Mouse (Mus musculus): ENCODE measurements around the gene Sf1.

Gene Sf1

GRCm38 (mm10) chr19:6384128-6384527, 20.6 kb downstream of the Sf1 start, which contains the start of gene Pygm:
Gene Pygm (plus strand): TSS chr19:6384399.
- Histone ChIP-seq H3K9me3 (ENCODE audit: low read length) (no peaks in the 10 kb centered on the region), H3K36me3 (ENCODE audit: insufficient read depth, low read length) (peaks cover 19% of the 10 kb centered on the region), H3K4me3 (replicated peaks; ENCODE audit: low read length) (0 out of 2 replicates have a peak within 1 kb of the TSS, but pooled peaks have one; percentile 29), H3K4me1 (replicated peaks; ENCODE audit: low read depth, low read length) (peaks cover 46% of the 10 kb centered on the region), H3K27me3 (ENCODE audit: insufficient read depth, low read length) (peaks cover 16% of the 10 kb centered on the region; the same call in 1 of the 2 replicates)
- TF ChIP-seq POU5F1 (IDR thresholded peaks at IDR 0.05; ENCODE audit: borderline replicate concordance, low read length), result no peak
- TF ChIP-seq CTCF (conservative IDR thresholded peaks at IDR 0.05; ENCODE audit: low read length), result no peak
- TF ChIP-seq NANOG (IDR thresholded peaks at IDR 0.05; ENCODE audit: borderline replicate concordance, low read length), result no peak

- Histone ChIP-seq H3K9me3 (ENCODE audit: low read length) (no peaks in the 10 kb centered on the region), H3K27me3 (ENCODE audit: insufficient read depth, low read length) (peaks cover 16% of the 10 kb centered on the region; the same call in 1 of the 2 replicates), H3K4me3 (replicated peaks; ENCODE audit: low read length) (0 out of 2 replicates have a peak overlapping the region, but pooled peaks have one; percentile 29), H3K36me3 (ENCODE audit: insufficient read depth, low read length) (peaks cover 11% of the 10 kb centered on the region), H3K4me1 (replicated peaks; ENCODE audit: low read depth, low read length) (peaks cover 54% of the 10 kb centered on the region)
- TF ChIP-seq POU5F1 (IDR thresholded peaks at IDR 0.05; ENCODE audit: borderline replicate concordance, low read length) (no peak), NANOG (IDR thresholded peaks at IDR 0.05; ENCODE audit: borderline replicate concordance, low read length) (no peak)
Observed at GRCm38 (mm10) chr19:6384954-6385353, 21.5 kb downstream of the Sf1 start.

GRCm38 (mm10) chr19:6385419-6385818, 21.9 kb downstream of the Sf1 start:
- TF ChIP-seq POU5F1 (IDR thresholded peaks at IDR 0.05; ENCODE audit: borderline replicate concordance, low read length) (no peak), CTCF (conservative IDR thresholded peaks at IDR 0.05; ENCODE audit: low read length) (no peak), NANOG (IDR thresholded peaks at IDR 0.05; ENCODE audit: borderline replicate concordance, low read length) (no peak)
- H3K4me1 ChIP-seq (replicated peaks; ENCODE audit: low read depth, low read length), result peaks cover 59% of the 10 kb centered on the region

GRCm38 (mm10) chr19:6385821-6386220, 22.3 kb downstream of the Sf1 start:
- TF ChIP-seq CTCF (conservative IDR thresholded peaks at IDR 0.05; ENCODE audit: low read length) (no peak), NANOG (IDR thresholded peaks at IDR 0.05; ENCODE audit: borderline replicate concordance, low read length) (no peak), POU5F1 (IDR thresholded peaks at IDR 0.05; ENCODE audit: borderline replicate concordance, low read length) (no peak)
- peaks cover 63% of the 10 kb centered on the region for H3K4me1 ChIP-seq (replicated peaks; ENCODE audit: low read depth, low read length)
- peaks cover 16% of the 10 kb centered on the region; the same call in 1 of the 2 replicates for H3K27me3 ChIP-seq (ENCODE audit: insufficient read depth, low read length)
- no peaks in the 10 kb centered on the region for H3K9me3 ChIP-seq (ENCODE audit: low read length)
- peaks cover 4% of the 10 kb centered on the region for H3K36me3 ChIP-seq (ENCODE audit: insufficient read depth, low read length)
- H3K4me3 ChIP-seq (replicated peaks; ENCODE audit: low read length), result 0 out of 2 replicates have a peak overlapping the region, but pooled peaks have one; percentile 29

More at GRCm38 (mm10) chr19:6385419-6385818, 21.9 kb downstream of the Sf1 start:
- no peaks in the 10 kb centered on the region for H3K9me3 ChIP-seq (ENCODE audit: low read length)
- 0 out of 2 replicates have a peak overlapping the region, but pooled peaks have one; percentile 29 for H3K4me3 ChIP-seq (replicated peaks; ENCODE audit: low read length)
- H3K27me3 ChIP-seq (ENCODE audit: insufficient read depth, low read length), result peaks cover 16% of the 10 kb centered on the region; the same call in 1 of the 2 replicates
- peaks cover 8% of the 10 kb centered on the region for H3K36me3 ChIP-seq (ENCODE audit: insufficient read depth, low read length)

GRCm38 (mm10) chr19:6386234-6386633, 22.7 kb downstream of the Sf1 start:
- Histone ChIP-seq H3K27me3 (ENCODE audit: insufficient read depth, low read length) (peaks cover 16% of the 10 kb centered on the region; the same call in 1 of the 2 replicates), H3K9me3 (ENCODE audit: low read length) (no peaks in the 10 kb centered on the region), H3K36me3 (ENCODE audit: insufficient read depth, low read length) (peaks cover under 1% of the 10 kb centered on the region; the same call in 1 of the 2 replicates), H3K4me1 (replicated peaks; ENCODE audit: low read depth, low read length) (peaks cover 67% of the 10 kb centered on the region), H3K4me3 (replicated peaks; ENCODE audit: low read length) (no peak overlapping the region)
- TF ChIP-seq CTCF (conservative IDR thresholded peaks at IDR 0.05; ENCODE audit: low read length) (no peak), NANOG (IDR thresholded peaks at IDR 0.05; ENCODE audit: borderline replicate concordance, low read length) (no peak), POU5F1 (IDR thresholded peaks at IDR 0.05; ENCODE audit: borderline replicate concordance, low read length) (no peak)

- TF ChIP-seq CTCF (conservative IDR thresholded peaks at IDR 0.05; ENCODE audit: low read length) (no peak), POU5F1 (IDR thresholded peaks at IDR 0.05; ENCODE audit: borderline replicate concordance, low read length) (no peak), NANOG (IDR thresholded peaks at IDR 0.05; ENCODE audit: borderline replicate concordance, low read length) (no peak)
- H3K9me3 ChIP-seq (ENCODE audit: low read length), result no peaks in the 10 kb centered on the region
- peaks cover 78% of the 10 kb centered on the region for H3K4me1 ChIP-seq (replicated peaks; ENCODE audit: low read depth, low read length)
- H3K27me3 ChIP-seq (ENCODE audit: insufficient read depth, low read length), result peaks cover 16% of the 10 kb centered on the region; the same call in 1 of the 2 replicates
- H3K36me3 ChIP-seq (ENCODE audit: insufficient read depth, low read length), result no peaks in the 10 kb centered on the region
- no peak overlapping the region for H3K4me3 ChIP-seq (replicated peaks; ENCODE audit: low read length)
Observed at GRCm38 (mm10) chr19:6388006-6388405, 24.5 kb downstream of the Sf1 start.

GRCm38 (mm10) chr19:6389803-6390202, 26.3 kb downstream of the Sf1 start:
- Histone ChIP-seq H3K9me3 (ENCODE audit: low read length) (no peaks in the 10 kb centered on the region), H3K36me3 (ENCODE audit: insufficient read depth, low read length) (no peaks in the 10 kb centered on the region), H3K4me1 (replicated peaks; ENCODE audit: low read depth, low read length) (peaks cover 69% of the 10 kb centered on the region), H3K27me3 (ENCODE audit: insufficient read depth, low read length) (peaks cover 16% of the 10 kb centered on the region; the same call in 1 of the 2 replicates), H3K4me3 (replicated peaks; ENCODE audit: low read length) (peak overlapping the region; percentile 79)
- TF ChIP-seq POU5F1 (IDR thresholded peaks at IDR 0.05; ENCODE audit: borderline replicate concordance, low read length), result no peak
- no peak for TF ChIP-seq CTCF (conservative IDR thresholded peaks at IDR 0.05; ENCODE audit: low read length)
- no peak for TF ChIP-seq NANOG (IDR thresholded peaks at IDR 0.05; ENCODE audit: borderline replicate concordance, low read length)

GRCm38 (mm10) chr19:6390251-6390650, 26.8 kb downstream of the Sf1 start:
- Histone ChIP-seq H3K27me3 (ENCODE audit: insufficient read depth, low read length) (peaks cover 16% of the 10 kb centered on the region; the same call in 1 of the 2 replicates), H3K9me3 (ENCODE audit: low read length) (no peaks in the 10 kb centered on the region), H3K36me3 (ENCODE audit: insufficient read depth, low read length) (no peaks in the 10 kb centered on the region), H3K4me3 (replicated peaks; ENCODE audit: low read length) (peak overlapping the region; percentile 79), H3K4me1 (replicated peaks; ENCODE audit: low read depth, low read length) (peaks cover 65% of the 10 kb centered on the region)
- no peak for TF ChIP-seq POU5F1 (IDR thresholded peaks at IDR 0.05; ENCODE audit: borderline replicate concordance, low read length)
- no peak for TF ChIP-seq NANOG (IDR thresholded peaks at IDR 0.05; ENCODE audit: borderline replicate concordance, low read length)
- TF ChIP-seq CTCF (conservative IDR thresholded peaks at IDR 0.05; ENCODE audit: low read length), result no peak
